Mouse (Mus musculus) gastrocnemius, adult 18-20 months (tissue): ENCODE results near the gene Ass1. TPM values are rescaled to one million over a fixed set of nuclear protein-coding genes. Genes with fewer than 3 reads are reported as not detected.

Experiments
- DNase-seq: peaks from one replicate; pipeline ENCODE4 v3.0.0; 2021; ENCODE audit warnings: low spot score
- total RNA-seq, 2 experiments: library from RNA; stranded (reverse); gene quantifications; 2 replicates each; pipeline ENCODE4 v1.2.3; 2021

The Ass1 gene
- total RNA-seq, 2 experiments from 2014 or later: 2.4 to 5.9 TPM

GRCm38 (mm10) chr2:31458460-31458859, 11.5 kb upstream of the Ass1 start:
- DNase-seq: no peak

GRCm38 (mm10) chr2:31458989-31459936, 10.7 kb upstream of the Ass1 start:
- no peak for DNase-seq

- no peak for DNase-seq
Observed at GRCm38 (mm10) chr2:31460025-31460571, 9.9 kb upstream of the Ass1 start.

GRCm38 (mm10) chr2:31460920-31461319, 9.1 kb upstream of the Ass1 start:
- no peak for DNase-seq

GRCm38 (mm10) chr2:31462051-31462450, 8.0 kb upstream of the Ass1 start:
- DNase-seq: no peak

- DNase-seq: no peak
Observed at GRCm38 (mm10) chr2:31463253-31463652, 6.8 kb upstream of the Ass1 start.

GRCm38 (mm10) chr2:31463696-31464528, 6.1 kb upstream of the Ass1 start:
- no peak for DNase-seq

GRCm38 (mm10) chr2:31464529-31464910, 5.5 kb upstream of the Ass1 start:
- DNase-seq: no peak

GRCm38 (mm10) chr2:31467457-31467856, 2.5 kb upstream of the Ass1 start:
- no peak for DNase-seq

GRCm38 (mm10) chr2:31468857-31469256, 1.1 kb upstream of the Ass1 start:
- DNase-seq: no peak

GRCm38 (mm10) chr2:31469480-31469879, 527 bp upstream of the Ass1 start:
- DNase-seq: no peak

GRCm38 (mm10) chr2:31470683-31471385, 827 bp downstream of the Ass1 start:
- DNase-seq: peak; percentile 18

- no peak for DNase-seq
Observed at GRCm38 (mm10) chr2:31471611-31472010, 1.6 kb downstream of the Ass1 start.

GRCm38 (mm10) chr2:31472406-31473065, 2.5 kb downstream of the Ass1 start:
- peak; percentile 59 for DNase-seq

- no peak for DNase-seq
Observed at GRCm38 (mm10) chr2:31473941-31474340, 3.9 kb downstream of the Ass1 start.

GRCm38 (mm10) chr2:31474686-31475085, 4.7 kb downstream of the Ass1 start:
- DNase-seq: no peak

GRCm38 (mm10) chr2:31476107-31476820, 6.3 kb downstream of the Ass1 start:
- no peak for DNase-seq

- no peak for DNase-seq
Observed at GRCm38 (mm10) chr2:31477234-31478161, 7.5 kb downstream of the Ass1 start.
